Mouse (Mus musculus) lung, postnatal 0 days (tissue): ENCODE measurements around the gene Brk1. TPM values are rescaled to one million over a fixed set of nuclear protein-coding genes. Genes with fewer than 3 reads are reported as not detected.

Experiments used
- ATAC-seq: fragments of 200-750 bp; cut with Nextera tagmentation; 2 replicates; pipeline ENCODE4 v1.8.0; 2017; ENCODE audit warnings: moderate library complexity
- DNase-seq: peaks from one replicate; pipeline ENCODE4 v3.0.0-alpha.2; 2016; ENCODE audit warnings: low spot score
- H3K27ac ChIP-seq: fragments of 300-500 bp; sonication (generic); 2 replicates; pipeline ENCODE4 v1.5.1; 2014; ENCODE audit warnings: antibody characterized with exemption, mild to moderate bottlenecking, low read length, mixed read lengths
- H3K27me3 ChIP-seq: fragments of 300-500 bp; sonication (generic); replicated peaks from 2 replicates; pipeline ENCODE4 v1.6.1; 2014; ENCODE audit warnings: low read length, mixed read lengths; ENCODE audit not compliant: insufficient read depth
- H3K36me3 ChIP-seq: fragments of 300-500 bp; sonication (generic); 2 replicates; pipeline ENCODE4 v1.6.1; 2014; ENCODE audit warnings: low read length, mixed read lengths; ENCODE audit not compliant: insufficient read depth
- H3K4me1 ChIP-seq: fragments of 300-500 bp; sonication (generic); 2 replicates; pipeline ENCODE4 v1.6.1; 2014; ENCODE audit warnings: antibody characterized with exemption, low read depth, low read length, mixed read lengths; ENCODE audit not compliant: insufficient read depth
- H3K4me2 ChIP-seq: fragments of 300-500 bp; sonication (generic); replicated peaks from 2 replicates; pipeline ENCODE4 v1.6.1; 2014; ENCODE audit warnings: low read depth, mild to moderate bottlenecking, low read length, moderate library complexity, mixed read lengths
- H3K4me3 ChIP-seq: fragments of 300-500 bp; sonication (generic); 2 replicates; pipeline ENCODE4 v1.5.1; 2014; ENCODE audit warnings: low read depth, low read length
- H3K9ac ChIP-seq: fragments of 300-500 bp; sonication (generic); replicated peaks from 2 replicates; pipeline ENCODE4 v1.6.1; 2014; ENCODE audit warnings: low read depth, mild to moderate bottlenecking
- H3K9me3 ChIP-seq: fragments of 300-500 bp; sonication (generic); 2 replicates; pipeline ENCODE4 v1.6.1; 2016; ENCODE audit warnings: low read length, mixed read lengths
- CTCF ChIP-seq: IDR thresholded peaks from 2 replicates; pipeline ENCODE4 v1.5.1; 2016; ENCODE audit warnings: antibody characterized with exemption, mild to moderate bottlenecking
- EP300 ChIP-seq: IDR thresholded peaks from 2 replicates; pipeline ENCODE4 v1.6.1; 2016; ENCODE audit warnings: antibody characterized with exemption, mild to moderate bottlenecking, control low read depth
- WGBS: fragments of 180-500 bp; shearing (Covaris S2); extraction: QIAGEN DNeasy Blood & Tissue Kit; methylation state at CpG from one replicate; pipeline ENCODE4 v1.1.7; 2014; 5-methylcytosine and 5-hydroxymethylcytosine counted together
- polyA plus RNA-seq: library from polyadenylated mRNA; unstranded; fragments of >200 nt; fragmentation: Nextera tagmentation; extraction: Ambion mirVana; gene quantifications from 2 replicates; pipeline ENCODE4 v1.2.1, GENCODE M21; 2015

The Brk1 gene
- polyA plus RNA-seq, 1 experiment from 2014 or later: 225 TPM

GRCm38 (mm10) chr6:113643967-113644366 is 39.4 kb downstream of the Brk1 start:
- TF ChIP-seq EP300 (no peak), CTCF (no peak)
- WGBS: 83% methylated on average over 2 of the region's 2 CpGs
- Histone ChIP-seq H3K36me3 (no peaks in the 10 kb centered on the region), H3K4me2 (no peak overlapping the region), H3K4me3 (no peak overlapping the region), H3K27me3 (no peaks in the 10 kb centered on the region), H3K9me3 (no peaks in the 10 kb centered on the region), H3K9ac (no peak overlapping the region), H3K4me1 (no peaks in the 10 kb centered on the region), H3K27ac (no peak overlapping the region)
- ATAC-seq: no peak
- no peak for DNase-seq

GRCm38 (mm10) chr6:113644808-113645207 is 40.2 kb downstream of the Brk1 start:
- 49% methylated on average over 8 of the region's 8 CpGs for WGBS
- Histone ChIP-seq H3K4me3 (no peak overlapping the region), H3K9me3 (no peaks in the 10 kb centered on the region), H3K4me1 (no peaks in the 10 kb centered on the region), H3K4me2 (no peak overlapping the region), H3K27ac (peak overlapping the region; percentile 62), H3K27me3 (no peaks in the 10 kb centered on the region), H3K36me3 (no peaks in the 10 kb centered on the region), H3K9ac (no peak overlapping the region)
- DNase-seq (peak; percentile 77), ATAC-seq (peak; percentile 86)
- TF ChIP-seq EP300 (peak; percentile 34; the same call in 1 of the 2 replicates), CTCF (no peak)

GRCm38 (mm10) chr6:113649346-113650196 is 45.0 kb downstream of the Brk1 start:
- WGBS: 68% methylated on average over 5 of the region's 7 CpGs
- H3K36me3 ChIP-seq: no peaks in the 10 kb centered on the region
- H3K27me3 ChIP-seq: no peaks in the 10 kb centered on the region
- no peak overlapping the region for H3K9ac ChIP-seq
- TF ChIP-seq CTCF (no peak), EP300 (no peak)
- H3K4me1 ChIP-seq: peaks cover 4% of the 10 kb centered on the region; the same call in 1 of the 2 replicates
- H3K9me3 ChIP-seq: no peaks in the 10 kb centered on the region
- H3K4me2 ChIP-seq: no peak overlapping the region
- DNase-seq: no peak
- no peak overlapping the region for H3K27ac ChIP-seq
- H3K4me3 ChIP-seq: no peak overlapping the region
- no peak for ATAC-seq

DNA sequence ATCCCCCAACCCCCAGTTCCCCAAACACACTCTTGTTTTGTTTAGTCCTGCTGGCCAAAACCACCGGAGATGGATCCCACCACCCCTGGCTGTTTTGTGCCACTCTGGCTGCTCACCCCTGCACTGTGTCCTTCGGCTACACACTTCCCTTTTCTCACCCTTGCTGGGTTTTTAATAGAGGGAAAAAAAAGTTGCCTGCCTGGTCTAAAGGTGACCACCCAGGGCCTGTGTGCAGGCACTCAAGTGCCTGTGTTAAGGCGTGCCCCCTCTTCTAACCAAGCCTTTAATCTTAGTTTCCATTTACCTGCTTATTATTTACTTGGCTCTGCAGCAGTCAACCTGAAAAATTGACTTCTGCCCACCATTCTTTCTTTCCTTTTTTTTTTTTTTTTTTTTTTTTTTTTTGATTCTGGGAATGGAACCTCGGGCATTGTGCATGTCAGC is 45.6 kb downstream of the Brk1 start:
- H3K4me2 ChIP-seq: no peak overlapping the region
- H3K27ac ChIP-seq: no peak overlapping the region
- H3K4me1 ChIP-seq: peaks cover 4% of the 10 kb centered on the region; the same call in 1 of the 2 replicates
- 47% methylated on average over 4 of the region's 4 CpGs for WGBS
- no peaks in the 10 kb centered on the region for H3K9me3 ChIP-seq
- H3K4me3 ChIP-seq: no peak overlapping the region
- H3K36me3 ChIP-seq: no peaks in the 10 kb centered on the region
- ATAC-seq (no peak), DNase-seq (no peak)
- H3K27me3 ChIP-seq: no peaks in the 10 kb centered on the region
- TF ChIP-seq EP300 (no peak), CTCF (no peak)
- H3K9ac ChIP-seq: no peak overlapping the region

DNA sequence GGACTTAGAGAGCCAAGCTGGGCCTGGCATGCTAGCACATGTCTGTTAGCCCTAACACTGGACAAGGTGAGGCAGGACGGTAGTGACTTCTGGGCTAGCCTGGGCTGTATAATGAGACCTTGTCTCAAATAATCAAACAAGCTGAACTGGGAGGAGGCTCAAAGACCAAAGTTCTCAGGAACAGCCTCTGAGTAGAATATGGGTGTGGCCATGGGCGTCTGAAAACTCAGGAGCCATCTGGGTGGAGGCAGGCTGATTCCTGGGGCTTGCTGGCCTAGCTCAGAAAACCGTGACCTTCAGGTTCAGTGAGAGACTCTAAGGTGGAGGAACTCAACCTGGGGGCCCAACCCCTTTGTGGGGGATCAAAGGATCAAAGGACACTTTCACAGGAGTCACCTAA is 47.1 kb downstream of the Brk1 start:
- ATAC-seq (no peak), DNase-seq (no peak)
- H3K4me3 ChIP-seq: no peak overlapping the region
- no peak overlapping the region for H3K27ac ChIP-seq
- WGBS: 72% methylated on average over 3 of the region's 3 CpGs
- H3K27me3 ChIP-seq: no peaks in the 10 kb centered on the region
- H3K9me3 ChIP-seq: no peaks in the 10 kb centered on the region
- no peak overlapping the region for H3K4me2 ChIP-seq
- no peak overlapping the region for H3K9ac ChIP-seq
- peaks cover 4% of the 10 kb centered on the region; the same call in 1 of the 2 replicates for H3K4me1 ChIP-seq
- no peak for TF ChIP-seq EP300
- no peaks in the 10 kb centered on the region for H3K36me3 ChIP-seq

DNA sequence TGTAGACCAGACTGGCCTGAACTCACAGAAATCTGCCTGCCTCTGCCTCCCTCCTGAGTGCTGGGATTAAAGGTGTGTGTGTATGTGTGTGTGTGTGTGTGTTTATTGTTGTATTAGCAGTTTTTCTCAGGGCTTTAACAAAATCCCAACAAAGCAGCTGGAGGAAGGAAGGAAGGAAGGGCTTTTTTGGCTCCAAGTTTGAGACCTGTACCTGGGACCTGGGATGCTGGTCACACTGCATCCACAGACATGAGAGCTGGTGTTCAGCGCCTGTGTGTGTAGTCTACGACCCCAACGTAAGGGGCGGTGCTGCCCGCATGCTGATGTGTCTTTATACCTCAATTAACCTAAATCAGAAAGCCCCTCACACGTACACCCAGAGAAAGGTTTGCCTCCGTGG is 49.0 kb downstream of the Brk1 start:
- peaks cover 4% of the 10 kb centered on the region; the same call in 1 of the 2 replicates for H3K4me1 ChIP-seq
- H3K27ac ChIP-seq: no peak overlapping the region
- no peak overlapping the region for H3K4me2 ChIP-seq
- no peaks in the 10 kb centered on the region for H3K36me3 ChIP-seq
- no peak overlapping the region for H3K9ac ChIP-seq
- no peak overlapping the region for H3K4me3 ChIP-seq
- no peaks in the 10 kb centered on the region for H3K27me3 ChIP-seq
- WGBS: 85% methylated on average over 7 of the region's 7 CpGs
- H3K9me3 ChIP-seq: no peaks in the 10 kb centered on the region
- no peak for ATAC-seq
- TF ChIP-seq EP300 (no peak), CTCF (no peak)
- no peak for DNase-seq
